Mouse (Mus musculus): ENCODE measurements around the gene Faf2.

DNA sequence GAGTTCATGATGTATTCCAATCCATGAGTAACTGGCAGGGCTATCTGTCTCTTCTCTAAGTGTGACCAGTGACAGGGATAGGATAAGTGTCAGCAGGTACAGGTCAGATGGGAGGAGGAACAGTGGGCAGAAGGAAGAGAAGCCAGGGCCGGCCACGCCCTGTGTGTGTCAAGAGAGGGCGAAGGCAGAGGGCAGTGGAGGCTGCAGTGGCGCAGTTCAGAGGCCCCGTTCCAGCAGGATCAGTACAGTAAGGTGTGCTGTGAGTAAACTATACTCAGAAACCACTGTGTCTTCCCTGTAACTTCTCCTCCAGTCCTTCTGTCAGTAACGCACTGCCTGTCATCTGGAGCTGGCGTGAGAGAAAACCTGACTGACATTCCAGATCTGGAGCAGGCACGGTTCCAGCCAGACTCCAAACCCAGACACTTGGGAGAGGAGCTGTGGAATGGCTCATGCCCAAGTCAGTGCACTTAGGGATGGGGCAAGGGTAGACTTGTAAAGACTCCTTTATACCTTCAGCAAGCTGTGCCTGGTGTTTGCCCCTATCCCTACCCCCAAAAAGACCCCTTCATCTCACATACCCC, 25.4 kb upstream of the Faf2 start:
- TF ChIP-seq POLR2A (IDR thresholded peaks at IDR 0.05; ENCODE audit: insufficient read length, low read depth) = no peak
- TF ChIP-seq REST (IDR thresholded peaks at IDR 0.05; ENCODE audit: insufficient read depth, insufficient read length) = no peak
- TF ChIP-seq E2F4 (IDR thresholded peaks at IDR 0.05; ENCODE audit: insufficient read depth) = no peak
- TF ChIP-seq TCF12 (IDR thresholded peaks at IDR 0.05; ENCODE audit: insufficient read depth, poor library complexity, severe bottlenecking) = no peak
- TF ChIP-seq MAX (IDR thresholded peaks at IDR 0.05; ENCODE audit: low read depth) = no peak
- TF ChIP-seq MYOD1 (IDR thresholded peaks at IDR 0.05; ENCODE audit: control insufficient read depth in 1 of 3, insufficient read length in 2 of 3, low read depth in 2 of 3) = no peak
- TF ChIP-seq MYOG (IDR thresholded peaks at IDR 0.05; ENCODE audit: control insufficient read depth in 1 of 3, insufficient read depth in 1 of 3, insufficient read length in 2 of 3, low read depth in 2 of 3) = no peak
- TF ChIP-seq CEBPB (IDR thresholded peaks at IDR 0.05; ENCODE audit: insufficient read depth, poor library complexity, severe bottlenecking) = no peak
